Mouse (Mus musculus) stomach, embryonic 14.5 days (tissue): Measurements from ENCODE around the gene Crym. TPM values are rescaled to one million over a fixed set of nuclear protein-coding genes. Genes with fewer than 3 reads are reported as not detected.

Experiments
- ATAC-seq: fragments of 200-750 bp; cut with Nextera tagmentation; 2 replicates; pipeline ENCODE4 v1.8.0; 2017; ENCODE audit warnings: low read depth, moderate TSS enrichment; ENCODE audit not compliant: insufficient number of reproducible peaks, insufficient read depth, low FRiP score
- H3K27ac ChIP-seq: fragments of 300-500 bp; sonication (generic); 2 replicates; pipeline ENCODE4 v1.5.1; 2014; ENCODE audit warnings: mild to moderate bottlenecking, low read length, moderate library complexity, mixed read lengths
- H3K27me3 ChIP-seq: fragments of 300-500 bp; sonication (generic); 2 replicates; pipeline ENCODE4 v1.6.1; 2014; ENCODE audit warnings: low read length, control low read depth, mixed read lengths; ENCODE audit not compliant: control insufficient read depth, insufficient read depth
- H3K36me3 ChIP-seq: fragments of 300-500 bp; sonication (generic); 2 replicates; pipeline ENCODE4 v1.6.1; 2014; ENCODE audit warnings: mild to moderate bottlenecking, control low read depth, low read length, moderate library complexity, mixed read lengths; ENCODE audit not compliant: control insufficient read depth, insufficient read depth
- H3K4me1 ChIP-seq: fragments of 300-500 bp; sonication (generic); 2 replicates; pipeline ENCODE4 v1.6.1; 2014; ENCODE audit warnings: low read length, control low read depth, mixed read lengths; ENCODE audit not compliant: control insufficient read depth, insufficient read depth
- H3K4me2 ChIP-seq: fragments of 300-500 bp; sonication (generic); replicated peaks from 2 replicates; pipeline ENCODE4 v1.6.1; 2014; ENCODE audit warnings: low read depth, low read length, control low read depth
- H3K4me3 ChIP-seq: fragments of 300-500 bp; sonication (generic); 2 replicates; pipeline ENCODE4 v1.5.1; 2014; ENCODE audit warnings: low read depth, low read length, control low read depth
- H3K9ac ChIP-seq: fragments of 300-500 bp; sonication (generic); replicated peaks from 2 replicates; pipeline ENCODE4 v1.6.1; 2014; ENCODE audit warnings: low read depth, mild to moderate bottlenecking, control low read depth, low read length, moderate library complexity, mixed read lengths
- H3K9me3 ChIP-seq: fragments of 300-500 bp; sonication (generic); 2 replicates; pipeline ENCODE4 v1.6.1; 2016; ENCODE audit warnings: low read depth, low read length, control low read depth; ENCODE audit not compliant: control insufficient read depth
- WGBS: fragments of 180-500 bp; shearing (Covaris S2); extraction: QIAGEN DNeasy Blood & Tissue Kit; methylation state at CpG from one replicate; pipeline ENCODE4 v1.1.7; 2014; 5-methylcytosine and 5-hydroxymethylcytosine counted together
- polyA plus RNA-seq: library from polyadenylated mRNA; unstranded; fragments of >200 nt; fragmentation: Nextera tagmentation; extraction: Ambion mirVana; gene quantifications from 2 replicates; pipeline ENCODE4 v1.2.1, GENCODE M21; 2014

Gene Crym
- polyA plus RNA-seq, 1 experiment from 2014 or later = 9.3 TPM

GRCm38 (mm10) chr7:120174723-120175504 is 27.0 kb downstream of the Crym start:
- WGBS = 76% methylated on average over 11 of the region's 11 CpGs
- Histone ChIP-seq H3K4me3 (no peak overlapping the region), H3K4me2 (no peak overlapping the region), H3K9me3 (no peaks in the 10 kb centered on the region), H3K36me3 (no peaks in the 10 kb centered on the region), H3K9ac (no peak overlapping the region), H3K27ac (no peak overlapping the region), H3K27me3 (no peaks in the 10 kb centered on the region), H3K4me1 (no peaks in the 10 kb centered on the region)
- ATAC-seq = no peak

GRCm38 (mm10) chr7:120173603-120174244 is 28.2 kb downstream of the Crym start, which contains the start of gene Anks4b:
Gene Anks4b, plus strand, starts transcription at chr7:120173858.
- Histone ChIP-seq H3K27ac (no peak within 1 kb of the TSS), H3K4me3 (no peak within 1 kb of the TSS), H3K27me3 (no peaks in the 10 kb centered on the region), H3K36me3 (no peaks in the 10 kb centered on the region), H3K4me1 (no peaks in the 10 kb centered on the region), H3K9me3 (no peaks in the 10 kb centered on the region), H3K4me2 (no peak within 1 kb of the TSS), H3K9ac (no peak within 1 kb of the TSS)
- 83% methylated on average over 10 of the region's 10 CpGs for WGBS
- 0 out of 2 replicates have a peak, but pooled peaks have one; percentile 67 for ATAC-seq

GRCm38 (mm10) chr7:120172188-120172700 is 29.7 kb downstream of the Crym start:
- H3K36me3 ChIP-seq = no peaks in the 10 kb centered on the region
- no peaks in the 10 kb centered on the region for H3K27me3 ChIP-seq
- H3K9me3 ChIP-seq = no peaks in the 10 kb centered on the region
- no peak overlapping the region for H3K9ac ChIP-seq
- 81% methylated on average over 1 of the region's 1 CpGs for WGBS
- H3K4me1 ChIP-seq = no peaks in the 10 kb centered on the region
- H3K4me3 ChIP-seq = no peak overlapping the region
- no peak for ATAC-seq
- no peak overlapping the region for H3K4me2 ChIP-seq
- no peak overlapping the region for H3K27ac ChIP-seq

- ATAC-seq = no peak
Observed at GRCm38 (mm10) chr7:120163581-120164251, 38.2 kb downstream of the Crym start.

GRCm38 (mm10) chr7:120158121-120158613 is 43.7 kb downstream of the Crym start:
- Histone ChIP-seq H3K27me3 (no peaks in the 10 kb centered on the region), H3K9me3 (no peaks in the 10 kb centered on the region), H3K4me2 (no peak overlapping the region), H3K36me3 (no peaks in the 10 kb centered on the region), H3K4me1 (peaks cover 6% of the 10 kb centered on the region; the same call in 1 of the 2 replicates), H3K4me3 (no peak overlapping the region), H3K27ac (no peak overlapping the region), H3K9ac (no peak overlapping the region)
- peak; percentile 69; the same call in 1 of the 2 replicates for ATAC-seq
- WGBS = 29% methylated on average over 4 of the region's 4 CpGs

More at GRCm38 (mm10) chr7:120163581-120164251, 38.2 kb downstream of the Crym start:
- Histone ChIP-seq H3K4me1 (no peaks in the 10 kb centered on the region), H3K4me2 (no peak overlapping the region), H3K36me3 (no peaks in the 10 kb centered on the region), H3K9ac (no peak overlapping the region), H3K27me3 (no peaks in the 10 kb centered on the region), H3K9me3 (no peaks in the 10 kb centered on the region), H3K27ac (no peak overlapping the region), H3K4me3 (no peak overlapping the region)
- WGBS = 85% methylated on average over 11 of the region's 11 CpGs

- H3K9me3 ChIP-seq = no peaks in the 10 kb centered on the region
- H3K4me1 ChIP-seq = peaks cover 6% of the 10 kb centered on the region; the same call in 1 of the 2 replicates
- H3K4me3 ChIP-seq = no peak overlapping the region
- H3K27me3 ChIP-seq = no peaks in the 10 kb centered on the region
- H3K36me3 ChIP-seq = no peaks in the 10 kb centered on the region
- H3K4me2 ChIP-seq = no peak overlapping the region
- no peak overlapping the region for H3K9ac ChIP-seq
- WGBS = 51% methylated on average over 5 of the region's 5 CpGs
- ATAC-seq = no peak
- H3K27ac ChIP-seq = no peak overlapping the region
Observed at GRCm38 (mm10) chr7:120157575-120158061, 44.3 kb downstream of the Crym start.

- Histone ChIP-seq H3K4me3 (no peak overlapping the region), H3K4me1 (peaks cover 6% of the 10 kb centered on the region; the same call in 1 of the 2 replicates)
- 22% methylated on average over 2 of the region's 2 CpGs for WGBS
Observed at GRCm38 (mm10) chr7:120156841-120157409, 45.0 kb downstream of the Crym start.

GRCm38 (mm10) chr7:120150898-120151297 is 51.0 kb downstream of the Crym start:
- Histone ChIP-seq H3K9me3 (no peaks in the 10 kb centered on the region), H3K4me3 (no peak overlapping the region), H3K9ac (no peak overlapping the region), H3K4me1 (0 out of 2 replicates have a peak, but pooled peaks cover under 1% of the 10 kb centered on the region), H3K27ac (no peak overlapping the region), H3K27me3 (no peaks in the 10 kb centered on the region), H3K4me2 (no peak overlapping the region), H3K36me3 (no peaks in the 10 kb centered on the region)
- WGBS = 85% methylated on average over 2 of the region's 2 CpGs
- ATAC-seq = no peak

More at GRCm38 (mm10) chr7:120156841-120157409, 45.0 kb downstream of the Crym start:
- Histone ChIP-seq H3K9ac (no peak overlapping the region), H3K9me3 (no peaks in the 10 kb centered on the region), H3K36me3 (no peaks in the 10 kb centered on the region), H3K4me2 (no peak overlapping the region), H3K27me3 (no peaks in the 10 kb centered on the region), H3K27ac (no peak overlapping the region)
- ATAC-seq = no peak
